Mouse (Mus musculus) small intestine, adult 2 months (tissue): ENCODE data around the gene Olfr1394. TPM values are rescaled to one million over a fixed set of nuclear protein-coding genes. Genes with fewer than 3 reads are reported as not detected.

ENCODE experiments used
- H3K27ac ChIP-seq: fragments of 200-500 bp; 2 replicates; pipeline ENCODE4 v1.5.1; 2012; ENCODE audit warnings: low read depth, low read length, control low read depth, inconsistent platforms; ENCODE audit not compliant: insufficient read depth
- H3K27me3 ChIP-seq: fragments of 200-500 bp; 2 replicates; pipeline ENCODE4 v1.6.1; 2012; ENCODE audit warnings: mild to moderate bottlenecking, moderate library complexity, low read length, inconsistent platforms; ENCODE audit not compliant: control insufficient read depth, insufficient read depth
- H3K36me3 ChIP-seq: fragments of 200-500 bp; 2 replicates; pipeline ENCODE4 v1.6.1; 2012; ENCODE audit warnings: mild to moderate bottlenecking, low read length, control low read depth, inconsistent platforms; ENCODE audit not compliant: control insufficient read depth, insufficient read depth
- H3K4me1 ChIP-seq: fragments of 200-500 bp; 2 replicates; pipeline ENCODE4 v1.6.1; 2012; ENCODE audit warnings: low read length, inconsistent platforms, mixed read lengths; ENCODE audit not compliant: control insufficient read depth, insufficient read depth, insufficient read length
- H3K4me3 ChIP-seq: fragments of 200-500 bp; 2 replicates; pipeline ENCODE4 v1.5.1; 2012; ENCODE audit warnings: low read depth, mild to moderate bottlenecking, control low read depth, inconsistent platforms, low read length, moderate library complexity
- CTCF ChIP-seq: fragments of 200-500 bp; IDR thresholded peaks from 2 replicates; pipeline ENCODE4 v1.5.1; 2012; ENCODE audit warnings: low read depth, mild to moderate bottlenecking, control low read depth, inconsistent platforms, low read length, moderate library complexity, mixed read lengths; ENCODE audit not compliant: insufficient replicate concordance, insufficient read length; ENCODE audit errors: extremely low read depth
- POLR2A ChIP-seq: fragments of 200-500 bp; IDR thresholded peaks from 2 replicates; pipeline ENCODE4 v1.6.1; 2012; ENCODE audit warnings: low read depth, mild to moderate bottlenecking, control low read depth, inconsistent platforms, low read length, moderate library complexity
- WGBS: fragments of 180-500 bp; shearing (Covaris S2); methylation state at CpG from one replicate; pipeline ENCODE4 v1.1.7; 2018; 5-methylcytosine and 5-hydroxymethylcytosine counted together
- polyA plus RNA-seq: library from polyadenylated mRNA; depleted of rRNA; stranded (reverse); fragments of >200 nt; gene quantifications from 2 replicates; pipeline ENCODE4 v1.2.3, GENCODE M21; 2012; rRNA removed

The Olfr1394 gene
- not detected in 2 replicates for polyA plus RNA-seq

DNA sequence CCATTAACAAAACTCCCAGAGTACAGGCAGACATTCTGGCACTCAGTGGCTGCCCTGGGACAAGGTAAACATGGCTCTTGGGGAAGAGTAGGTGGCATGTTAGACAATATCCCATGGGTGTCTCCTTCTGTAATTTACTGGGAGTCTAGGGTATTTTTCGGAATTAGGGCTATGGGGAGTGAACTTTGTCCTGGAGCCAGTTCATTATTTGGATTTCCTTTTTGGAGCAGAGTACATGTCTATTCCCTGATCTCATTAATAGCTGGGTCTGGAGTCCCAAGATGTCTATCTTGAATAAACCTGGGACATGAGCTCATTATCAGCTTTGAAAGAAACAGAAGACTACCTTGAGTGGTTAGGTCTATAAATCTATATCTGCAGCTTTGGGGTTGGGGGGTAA, at the start of gene Olfr1394:
TSS of gene Olfr1394 (plus strand) at position 301 of the 400 bp plus-strand sequence.
- peaks cover 3% of the 10 kb centered on the region; the same call in 1 of the 2 replicates for H3K4me1 ChIP-seq
- 54% methylated on average over 1 of the region's 1 CpGs for WGBS
- no peak for TF ChIP-seq CTCF
- TF ChIP-seq POLR2A, result no peak
- H3K27me3 ChIP-seq, result no peaks in the 10 kb centered on the region
- no peak within 1 kb of the TSS for H3K4me3 ChIP-seq
- H3K27ac ChIP-seq, result no peak within 1 kb of the TSS
- no peaks in the 10 kb centered on the region for H3K36me3 ChIP-seq

DNA sequence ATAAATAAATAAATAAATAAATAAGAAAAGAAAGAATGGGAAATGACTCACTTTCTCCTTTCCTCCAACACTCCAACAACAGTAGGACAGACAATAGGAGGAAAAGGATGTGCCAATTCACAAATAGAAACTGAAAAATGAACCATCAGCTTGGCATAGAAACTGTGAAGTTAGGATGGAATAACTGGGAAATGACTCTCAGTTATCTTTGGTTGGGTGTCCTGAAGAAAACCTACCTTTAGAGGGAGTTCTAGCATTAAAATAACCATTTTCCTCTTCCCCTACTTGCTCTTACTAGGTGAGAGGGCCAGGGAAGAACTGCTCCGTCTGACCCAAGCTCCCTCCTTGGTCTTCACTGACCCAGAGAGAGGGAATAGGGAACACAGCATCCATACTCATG, 48.4 kb upstream of the Olfr1394 start:
- TF ChIP-seq POLR2A (no peak), CTCF (no peak)
- no peak overlapping the region for H3K27ac ChIP-seq
- no peaks in the 10 kb centered on the region; the same call in 1 of the 2 replicates for H3K36me3 ChIP-seq
- H3K27me3 ChIP-seq, result no peaks in the 10 kb centered on the region
- H3K4me1 ChIP-seq, result 0 out of 2 replicates have a peak, but pooled peaks cover 4% of the 10 kb centered on the region
- 89% methylated on average over 1 of the region's 1 CpGs for WGBS
- no peak overlapping the region for H3K4me3 ChIP-seq

DNA sequence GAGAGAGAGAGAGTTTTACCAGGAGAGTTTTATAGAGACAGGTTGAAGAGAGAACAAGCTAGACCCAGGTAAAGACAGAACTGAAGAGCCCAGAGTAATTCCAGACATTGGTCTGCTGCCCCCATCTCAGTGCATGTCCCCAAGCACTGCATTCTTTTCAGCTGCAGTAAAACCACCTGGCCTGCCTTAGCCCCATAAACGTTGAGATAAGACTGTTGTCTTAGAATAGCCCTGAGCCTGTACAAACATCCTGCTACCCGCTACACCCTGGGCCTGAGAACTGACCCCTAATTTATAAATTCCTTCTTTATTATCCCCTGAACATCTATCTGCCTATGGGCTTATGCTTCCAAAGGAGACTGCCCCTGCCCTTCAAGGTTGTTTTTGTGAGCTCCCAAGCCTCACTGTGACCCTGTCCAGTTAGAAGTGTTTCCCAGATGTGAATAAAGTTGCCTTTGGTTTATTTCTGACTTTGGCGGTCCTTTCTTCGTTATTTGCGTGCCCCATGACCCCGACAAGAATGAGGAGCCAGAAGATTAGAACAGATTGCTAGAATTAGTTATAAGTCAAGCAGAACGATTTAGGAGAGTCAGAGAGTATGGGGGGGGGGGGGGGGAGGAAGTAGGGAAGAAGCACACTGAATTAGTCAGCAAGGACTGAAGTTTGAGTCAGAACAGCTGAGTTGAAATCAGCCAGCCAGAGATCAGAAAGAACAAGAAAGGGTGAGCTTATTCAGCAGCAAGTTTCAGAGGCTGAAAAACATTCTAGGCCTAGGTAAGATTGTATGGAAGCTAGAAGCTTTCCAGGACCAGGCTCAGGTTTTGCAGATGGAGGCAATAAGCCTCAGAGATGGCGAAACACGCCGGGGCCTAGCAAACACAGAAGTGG, 46.3 kb upstream of the Olfr1394 start:
- H3K4me1 ChIP-seq, result peaks cover 3% of the 10 kb centered on the region; the same call in 1 of the 2 replicates
- no peaks in the 10 kb centered on the region for H3K36me3 ChIP-seq
- H3K4me3 ChIP-seq, result no peak overlapping the region
- H3K27me3 ChIP-seq, result 0 out of 2 replicates have a peak, but pooled peaks cover 4% of the 10 kb centered on the region
- no peak overlapping the region for H3K27ac ChIP-seq
- TF ChIP-seq POLR2A (no peak), CTCF (no peak)
- WGBS, result 41% methylated on average over 10 of the region's 10 CpGs

DNA sequence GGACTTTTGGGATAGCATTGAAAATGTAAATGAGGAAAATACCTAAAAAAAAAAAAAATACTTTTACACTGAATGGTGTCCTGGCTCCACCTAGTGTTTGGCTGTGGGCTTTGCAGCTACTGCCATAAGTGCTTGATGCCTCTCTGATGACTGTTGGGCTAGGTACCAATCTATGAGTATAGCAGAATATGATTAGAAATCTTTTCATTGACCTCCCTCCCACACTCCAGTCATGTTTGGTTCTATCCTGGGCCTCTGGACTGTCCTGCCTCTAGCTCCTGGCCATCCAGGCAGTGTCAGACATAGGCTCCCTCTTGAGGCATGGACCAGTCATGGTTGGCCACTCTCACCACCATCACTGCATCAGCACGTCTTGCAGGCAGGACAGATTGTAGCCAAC, 45.3 kb upstream of the Olfr1394 start:
- H3K27ac ChIP-seq, result no peak overlapping the region
- no peak for TF ChIP-seq POLR2A
- TF ChIP-seq CTCF, result peak; percentile 52; the same call in 1 of the 2 replicates
- H3K4me3 ChIP-seq, result no peak overlapping the region
- 71% methylated on average over 1 of the region's 1 CpGs for WGBS
- H3K36me3 ChIP-seq, result no peaks in the 10 kb centered on the region
- H3K27me3 ChIP-seq, result 0 out of 2 replicates have a peak, but pooled peaks cover 4% of the 10 kb centered on the region
- H3K4me1 ChIP-seq, result peaks cover 4% of the 10 kb centered on the region; the same call in 1 of the 2 replicates

DNA sequence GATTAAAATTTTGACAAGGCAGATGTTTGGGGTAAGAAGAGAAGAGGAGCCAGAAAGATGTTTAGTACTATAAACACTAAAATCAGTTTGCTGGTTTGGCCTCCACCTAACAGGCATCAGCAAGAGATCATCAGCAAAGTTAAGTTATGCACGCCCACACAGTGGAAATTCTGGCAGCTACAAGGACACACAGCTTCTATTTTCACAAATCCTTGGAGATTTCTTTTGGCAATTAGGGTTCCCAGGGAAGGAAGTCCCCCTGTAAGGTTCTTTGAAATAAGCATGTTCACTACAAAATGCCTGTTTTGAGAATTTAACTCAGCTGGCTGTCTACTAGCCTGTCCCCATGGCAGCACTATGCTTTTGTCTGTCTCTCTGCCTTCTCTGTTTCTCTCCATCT, 43.2 kb upstream of the Olfr1394 start:
- TF ChIP-seq CTCF, result no peak
- no peak for TF ChIP-seq POLR2A
- H3K36me3 ChIP-seq, result no peaks in the 10 kb centered on the region
- no peak overlapping the region for H3K27ac ChIP-seq
- whole genome bisulfite sequencing, result 85% methylated on average over 1 of the region's 1 CpGs
- no peak overlapping the region for H3K4me3 ChIP-seq
- H3K4me1 ChIP-seq, result peaks cover 4% of the 10 kb centered on the region; the same call in 1 of the 2 replicates
- peaks cover 4% of the 10 kb centered on the region; the same call in 1 of the 2 replicates for H3K27me3 ChIP-seq

DNA sequence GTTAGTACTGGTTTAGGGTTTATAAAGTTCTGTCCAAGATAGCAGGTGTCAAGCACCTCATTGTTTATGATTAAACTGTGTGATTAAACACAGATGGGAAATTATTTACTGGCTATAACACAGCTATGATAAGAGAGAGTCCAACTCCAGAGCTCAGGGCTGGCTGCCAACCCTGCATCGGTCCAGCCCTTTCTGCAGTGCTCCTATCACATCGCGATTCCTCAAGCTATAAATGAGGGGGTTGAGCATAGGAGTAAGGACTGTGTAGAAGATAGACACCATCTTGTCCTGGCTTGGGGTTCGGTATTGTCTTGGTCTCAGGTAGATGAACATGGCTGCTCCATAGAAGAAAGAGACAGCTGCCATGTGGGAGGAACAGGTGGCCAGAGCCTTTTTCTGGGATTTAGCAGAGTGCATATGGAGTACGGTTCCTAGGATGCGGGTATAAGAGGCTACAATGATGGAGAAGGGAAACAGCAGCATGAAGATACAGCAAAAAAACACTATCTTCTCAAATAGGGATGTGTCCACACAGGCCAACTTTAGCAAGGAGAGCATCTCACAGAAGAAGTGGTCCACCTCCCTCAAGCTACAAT, 41.5 kb upstream of the Olfr1394 start:
- Histone ChIP-seq H3K27ac (no peak overlapping the region), H3K27me3 (peaks cover 4% of the 10 kb centered on the region; the same call in 1 of the 2 replicates), H3K4me3 (no peak overlapping the region), H3K36me3 (no peaks in the 10 kb centered on the region), H3K4me1 (peaks cover 4% of the 10 kb centered on the region; the same call in 1 of the 2 replicates)
- TF ChIP-seq POLR2A (no peak), CTCF (no peak)
- WGBS, result 40% methylated on average over 6 of the region's 6 CpGs

DNA sequence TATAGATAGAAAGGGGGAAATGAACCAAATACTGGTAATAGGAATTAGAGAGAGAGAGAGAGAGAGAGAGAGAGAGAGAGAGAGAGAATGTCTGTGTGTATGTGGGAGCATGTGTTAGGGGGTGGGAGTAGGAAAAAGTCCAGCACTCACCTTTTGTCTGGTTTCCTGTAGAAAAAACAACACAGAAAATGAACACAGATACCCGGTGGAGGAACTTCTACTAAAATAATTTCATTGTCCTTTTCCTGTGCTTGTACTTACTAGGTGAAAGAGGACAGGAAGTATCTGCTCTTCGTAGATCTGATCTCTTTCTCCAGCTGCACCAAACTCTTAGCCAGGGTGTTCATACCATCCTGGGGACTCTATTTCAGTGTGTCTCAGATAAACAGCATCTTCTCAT, 40.0 kb upstream of the Olfr1394 start:
- WGBS, result 60% methylated on average over 2 of the region's 2 CpGs
- no peak overlapping the region for H3K4me3 ChIP-seq
- peaks cover 4% of the 10 kb centered on the region; the same call in 1 of the 2 replicates for H3K4me1 ChIP-seq
- peaks cover 4% of the 10 kb centered on the region; the same call in 1 of the 2 replicates for H3K27me3 ChIP-seq
- TF ChIP-seq POLR2A (no peak), CTCF (no peak)
- H3K27ac ChIP-seq, result no peak overlapping the region
- no peaks in the 10 kb centered on the region for H3K36me3 ChIP-seq
